Mouse (Mus musculus) adrenal gland, postnatal 4 days (tissue): Measurements from ENCODE around the gene Enox2. TPM values are rescaled to one million over a fixed set of nuclear protein-coding genes. Genes with fewer than 3 reads are reported as not detected.

Experiments
- DNase-seq, 2 experiments: peaks; one replicate each; pipeline ENCODE4 v3.0.0; 2021 to 2022; ENCODE audit warnings: low spot score in 2 of 2, mixed read lengths in 2 of 2
- total RNA-seq, 2 experiments: library from RNA; stranded (reverse); gene quantifications; 2 replicates each; pipeline ENCODE4 v1.2.3; 2021

Enox2 gene
- total RNA-seq, 2 experiments from 2014 or later: 20.2 to 21.5 TPM

GRCm38 (mm10) chrX:49005655-49006054 is 282.4 kb downstream of the Enox2 start:
- no peak for DNase-seq

GRCm38 (mm10) chrX:49002892-49003291 is 285.2 kb downstream of the Enox2 start:
- DNase-seq: no peak

GRCm38 (mm10) chrX:48985653-48986052 is 302.4 kb downstream of the Enox2 start:
- no peak for DNase-seq

GRCm38 (mm10) chrX:48984451-48984850 is 303.6 kb downstream of the Enox2 start:
- DNase-seq: no peak

Other genes with a start within 250 kb of the Enox2 start
- gene Arhgap36, start 175.7 kb upstream of the Enox2 start, total RNA-seq: 10 to 100 TPM in 1 of 2 experiments, 1 to 10 TPM in 1; 8.4 to 14.4 TPM